In the genomic region with DNA sequence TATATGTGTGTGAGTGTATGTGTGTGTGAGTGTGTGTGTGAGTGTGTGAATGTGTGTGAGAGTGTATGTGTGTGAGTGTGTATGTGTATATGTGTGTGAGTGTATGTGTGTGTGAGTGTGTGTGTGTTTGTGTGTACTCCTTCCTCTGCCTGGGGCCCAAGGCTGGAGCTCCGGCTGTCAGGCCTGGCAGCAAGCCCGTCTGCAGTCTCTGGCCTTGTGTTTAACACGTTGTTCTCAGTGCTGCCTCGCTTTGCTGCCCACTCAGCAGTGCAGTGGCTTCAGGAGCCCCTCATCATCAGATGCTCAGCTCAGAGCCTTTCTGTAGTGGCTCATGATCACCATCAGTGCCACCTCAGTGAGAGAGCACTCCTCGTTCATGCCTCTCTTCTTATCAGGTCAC, we compare ENCODE assay signal across 11 mouse cellular contexts.
A peak's percentile ranks its signal among the peaks of the same experiment; 100 is the strongest.
DNase-seq lines count a peak whose midpoint lies in the region; ATAC-seq lines count a peak whose summit lies in the region.
"Had no signal": no experiment of that assay in that cellular context is flagged by ENCODE, and none has a peak within 500 bp of the region (broad histone marks: within the 10 kb centered on the region; RNA-seq: fewer than 3 reads in every experiment).

No protein-coding gene starts in this region.

- 67% methylated on average over 5 of the region's 5 CpGs for WGBS in hindbrain, embryonic 15.5 days
- 92% methylated on average over 5 of the region's 5 CpGs for WGBS in hindbrain, embryonic 10.5 days
- WGBS in macrophage (ENCODE audit: missing documents): 78% methylated on average over 5 of the region's 5 CpGs

- H3K4me3 ChIP-seq in hindbrain, embryonic 15.5 days: no peak overlapping the region
- H3K4me3 ChIP-seq in hindbrain, embryonic 10.5 days: no peak overlapping the region
- no peak overlapping the region for H3K4me3 ChIP-seq in macrophage (ENCODE audit: inconsistent target)
- H3K4me3 ChIP-seq: heart, embryonic 13.5 days; lung, embryonic 15.5 days had no signal

- no peak overlapping the region for H3K4me2 ChIP-seq in hindbrain, embryonic 15.5 days
- H3K4me2 ChIP-seq: heart, embryonic 13.5 days; lung, embryonic 15.5 days had no signal

- DNase-seq in hindbrain, embryonic 10.5 days (ENCODE audit: low spot score): no peak
- DNase-seq in right cerebral cortex, postnatal 10 days (ENCODE audit: low spot score in 2 of 2): peak; percentile 66 to 75
- DNase-seq in right cerebral cortex, postnatal 25 days: no peak
- DNase-seq in cerebellum, adult 8-10 months: peak; percentile 22
- no peak for DNase-seq in frontal cortex, postnatal 25 days (ENCODE audit: low spot score in 2 of 2)
- no peak for DNase-seq in heart, adult 8-10 months (ENCODE audit: low spot score)
- DNase-seq: kidney, postnatal 36 days had no signal

- no peak overlapping the region for H3K9ac ChIP-seq in hindbrain, embryonic 15.5 days
- H3K9ac ChIP-seq: heart, embryonic 13.5 days; lung, embryonic 15.5 days had no signal

- H3K36me3 ChIP-seq in hindbrain, embryonic 15.5 days: no peaks in the 10 kb centered on the region
- no peaks in the 10 kb centered on the region for H3K36me3 ChIP-seq in hindbrain, embryonic 10.5 days
- peaks cover 13% of the 10 kb centered on the region; the same call in 1 of the 2 replicates for H3K36me3 ChIP-seq in macrophage (ENCODE audit: inconsistent target)
- H3K36me3 ChIP-seq: heart, embryonic 13.5 days; lung, embryonic 15.5 days had no signal

- H3K27me3 ChIP-seq in hindbrain, embryonic 15.5 days: no peaks in the 10 kb centered on the region
- H3K27me3 ChIP-seq in hindbrain, embryonic 10.5 days (ENCODE audit: insufficient read depth, poor library complexity, severe bottlenecking): no peaks in the 10 kb centered on the region
- H3K27me3 ChIP-seq: heart, embryonic 13.5 days; lung, embryonic 15.5 days had no signal

- H3K79me2 ChIP-seq in macrophage (ENCODE audit: inconsistent target): peaks cover 44% of the 10 kb centered on the region; the same call in 1 of the 2 replicates

- H3K27ac ChIP-seq in hindbrain, embryonic 15.5 days (replicated peaks): no peak overlapping the region
- H3K27ac ChIP-seq in hindbrain, embryonic 10.5 days: no peak overlapping the region
- peak overlapping the region; percentile 95 for H3K27ac ChIP-seq in macrophage
- H3K27ac ChIP-seq: heart, embryonic 13.5 days; lung, embryonic 15.5 days had no signal

- no peaks in the 10 kb centered on the region for H3K9me3 ChIP-seq in hindbrain, embryonic 15.5 days
- no peaks in the 10 kb centered on the region for H3K9me3 ChIP-seq in hindbrain, embryonic 10.5 days
- H3K9me3 ChIP-seq: heart, embryonic 13.5 days; lung, embryonic 15.5 days had no signal

- ATAC-seq in hindbrain, embryonic 15.5 days (ENCODE audit: low FRiP score, low read depth): 0 out of 2 replicates have a peak, but pooled peaks have one; percentile 34

- H3K4me1 ChIP-seq in hindbrain, embryonic 15.5 days (replicated peaks): 0 out of 2 replicates have a peak, but pooled peaks cover 3% of the 10 kb centered on the region
- no peaks in the 10 kb centered on the region for H3K4me1 ChIP-seq in hindbrain, embryonic 10.5 days (replicated peaks)
- H3K4me1 ChIP-seq: lung, embryonic 15.5 days had no signal

Comparison
In these comparisons a context has a peak if more than half of its experiments do, and no peak if none do; other contexts are left out.
1. DNase-seq: peak in right cerebral cortex, postnatal 10 days (2 of 2) and cerebellum, adult 8-10 months (single experiment); none in hindbrain, embryonic 10.5 days (single experiment), right cerebral cortex, postnatal 25 days (single experiment), frontal cortex, postnatal 25 days (0 of 2) and heart, adult 8-10 months (single experiment).